Mouse (Mus musculus) MEL (cell line): ENCODE results near the gene Pax8. TPM values are rescaled to one million over a fixed set of nuclear protein-coding genes. Genes with fewer than 3 reads are reported as not detected.

Experiments used
- DNase-seq: peaks from one replicate; pipeline ENCODE4 v3.0.0; 2011; ENCODE audit warnings: low read depth, low spot score
- H3K27ac ChIP-seq: 2 replicates; pipeline ENCODE4 v1.5.1; 2012; ENCODE audit warnings: low read depth, mild to moderate bottlenecking, control low read depth, low read length, moderate library complexity; ENCODE audit not compliant: control insufficient read depth
- H3K27me3 ChIP-seq, 2 experiments: fragments of 150-350 bp in 1 of 2; sonication (generic) in 1 of 2; 2 replicates each; pipeline ENCODE4 v1.6.1; 2012; ENCODE audit warnings: low read length in 2 of 2, mild to moderate bottlenecking in 2 of 2, improper control_type of control experiment in 1 of 2, moderate library complexity in 1 of 2; ENCODE audit not compliant: insufficient read depth in 2 of 2, control insufficient read depth in 1 of 2
- H3K36me3 ChIP-seq, 2 experiments: 2 replicates each; pipeline ENCODE4 v1.6.1; 2012 to 2014; ENCODE audit warnings: low read length in 2 of 2, improper control_type of control experiment in 1 of 2, inconsistent platforms in 1 of 2, mild to moderate bottlenecking in 1 of 2; ENCODE audit not compliant: insufficient read depth in 2 of 2, control insufficient read depth in 1 of 2
- H3K4me1 ChIP-seq, 2 experiments: fragments of 150-350 bp in 1 of 2; sonication (generic) in 1 of 2; 2 replicates each; pipeline ENCODE4 v1.6.1; 2012; ENCODE audit warnings: low read length in 2 of 2, improper control_type of control experiment in 1 of 2, mild to moderate bottlenecking in 1 of 2; ENCODE audit not compliant: insufficient read depth in 2 of 2, control insufficient read depth in 1 of 2
- H3K4me3 ChIP-seq, 2 experiments: fragments of 150-350 bp in 1 of 2; sonication (generic) in 1 of 2; 2 replicates each; pipeline ENCODE4 v1.5.1; 2012; ENCODE audit warnings: low read depth in 2 of 2, low read length in 2 of 2, mild to moderate bottlenecking in 2 of 2, moderate library complexity in 2 of 2, control low read depth in 1 of 2, improper control_type of control experiment in 1 of 2; ENCODE audit not compliant: control insufficient read depth in 1 of 2, insufficient read depth in 1 of 2
- H3K79me2 ChIP-seq: 2 replicates; pipeline ENCODE4 v1.6.1; 2012; ENCODE audit warnings: mild to moderate bottlenecking, low read length, moderate library complexity; ENCODE audit not compliant: control insufficient read depth, poor library complexity, insufficient read depth
- H3K9ac ChIP-seq: 2 replicates; pipeline ENCODE4 v1.6.1; 2012; ENCODE audit warnings: low read depth, mild to moderate bottlenecking, control low read depth, low read length, moderate library complexity; ENCODE audit not compliant: control insufficient read depth, poor library complexity, severe bottlenecking
- H3K9me3 ChIP-seq: fragments of 150-350 bp; sonication (generic); replicated peaks from 2 replicates; pipeline ENCODE4 v1.6.1; 2012; ENCODE audit warnings: mild to moderate bottlenecking, low read length, improper control_type of control experiment, moderate library complexity; ENCODE audit not compliant: insufficient read depth
- BHLHE40 ChIP-seq: IDR thresholded peaks from 2 replicates; pipeline ENCODE4 v1.6.1; 2012; ENCODE audit warnings: low read depth, mild to moderate bottlenecking, inconsistent platforms, low read length, improper control_type of control experiment, borderline replicate concordance
- ETS1 ChIP-seq: IDR thresholded peaks from 2 replicates; pipeline ENCODE4 v1.6.1; 2012; ENCODE audit warnings: low read depth, mild to moderate bottlenecking, inconsistent platforms, low read length, improper control_type of control experiment, moderate library complexity
- KAT2A ChIP-seq: conservative IDR thresholded peaks from 2 replicates; pipeline ENCODE4 v1.6.1; 2012; ENCODE audit warnings: low read depth, low read length, improper control_type of control experiment, inconsistent platforms
- MXI1 ChIP-seq: IDR thresholded peaks from 2 replicates; pipeline ENCODE4 v1.6.1; 2011; ENCODE audit warnings: mild to moderate bottlenecking, low read depth, low read length, improper control_type of control experiment
- MYC ChIP-seq: IDR thresholded peaks from 2 replicates; pipeline ENCODE4 v1.6.1; 2011; ENCODE audit warnings: low read depth, mild to moderate bottlenecking, low read length, improper control_type of control experiment, moderate library complexity
- NELFE ChIP-seq: IDR thresholded peaks from 2 replicates; pipeline ENCODE4 v1.6.1; 2011; ENCODE audit warnings: low read depth, low read length, improper control_type of control experiment
- POLR2A ChIP-seq, 2 experiments: IDR thresholded peaks; 2 replicates each; pipeline ENCODE4 v1.6.1; 2011 to 2012; ENCODE audit warnings: low read length in 2 of 2, mild to moderate bottlenecking in 2 of 2, control low read depth in 1 of 2, improper control_type of control experiment in 1 of 2, low read depth in 1 of 2, moderate library complexity in 1 of 2; ENCODE audit not compliant: control insufficient read depth in 1 of 2, insufficient read depth in 1 of 2, poor library complexity in 1 of 2
- POLR2AphosphoS5 ChIP-seq: IDR thresholded peaks from 2 replicates; pipeline ENCODE4 v1.6.1; 2012; ENCODE audit warnings: low read depth, borderline replicate concordance, mild to moderate bottlenecking, inconsistent platforms, low read length, moderate library complexity, mixed read lengths
- RAD21 ChIP-seq: IDR thresholded peaks from 2 replicates; pipeline ENCODE4 v1.6.1; 2011; ENCODE audit warnings: mild to moderate bottlenecking, low read depth, low read length, improper control_type of control experiment
- SIN3A ChIP-seq: IDR thresholded peaks from 2 replicates; pipeline ENCODE4 v1.6.1; 2012; ENCODE audit warnings: low read length, improper control_type of control experiment, inconsistent platforms
- USF2 ChIP-seq, 2 experiments: IDR thresholded peaks; 2 replicates each; pipeline ENCODE4 v1.6.1; 2011 to 2012; ENCODE audit warnings: improper control_type of control experiment in 2 of 2, low read length in 2 of 2, borderline replicate concordance in 1 of 2, inconsistent platforms in 1 of 2, low read depth in 1 of 2, mild to moderate bottlenecking in 1 of 2; ENCODE audit not compliant: insufficient read depth in 1 of 2
- ZC3H11A ChIP-seq: IDR thresholded peaks from 2 replicates; pipeline ENCODE4 v1.6.1; 2012; ENCODE audit warnings: low read depth, mild to moderate bottlenecking, inconsistent platforms, low read length, improper control_type of control experiment
- polyA plus RNA-seq, 2 experiments: library from polyadenylated mRNA; stranded (reverse) in 1 of 2; unstranded in 1 of 2; fragments of >175 nt in 1 of 2; fragments of >200 nt in 1 of 2; gene quantifications; 2 replicates each; pipeline versions ENCODE4 v1.2.1 to v1.2.4; 2012; ENCODE audit warnings: low replicate concordance in 2 of 2, low read depth in 1 of 2; ENCODE audit not compliant: insufficient read length in 2 of 2, insufficient read depth in 1 of 2, missing spikeins in 1 of 2
- total RNA-seq: library from RNA; depleted of rRNA; stranded (reverse); fragments of 300-350 nt; gene quantifications from 2 replicates; pipeline ENCODE4 v1.2.3, GENCODE M21; 2012

The Pax8 gene
- total and polyA plus RNA-seq, 3 experiments, result not detected

DNA sequence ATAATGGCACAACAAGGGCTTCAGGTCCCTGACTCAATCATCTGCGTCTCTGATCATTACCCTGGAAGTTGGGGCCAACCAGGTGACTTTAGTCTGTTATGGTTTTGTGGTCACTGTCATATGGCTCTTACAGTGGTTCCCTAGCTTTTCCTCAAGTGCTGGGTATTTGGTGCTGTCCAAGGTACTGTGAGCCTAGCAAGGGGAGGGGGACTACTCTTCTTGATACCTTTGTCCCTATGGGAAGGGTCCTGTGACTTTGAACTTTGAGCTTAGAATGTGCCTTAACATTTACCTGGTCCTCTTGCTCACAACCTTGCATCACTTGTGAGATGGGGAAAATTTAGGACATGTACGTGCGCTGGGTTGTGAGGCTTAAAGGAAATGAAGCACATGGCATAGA, 13.3 kb upstream of the Pax8 start:
- no peak overlapping the region for H3K9ac ChIP-seq
- H3K27ac ChIP-seq, result no peak overlapping the region
- H3K27me3 ChIP-seq, result no peaks in the 10 kb centered on the region
- TF ChIP-seq SIN3A (no peak), NELFE (no peak), MYC (no peak), ZC3H11A (no peak), BHLHE40 (no peak), MXI1 (no peak), USF2 (IDR thresholded peaks at IDR 0.05; ENCODE audit: borderline replicate concordance in 1 of 2, insufficient read depth in 1 of 2, low read depth in 1 of 2, low read length in 2 of 2) (no peak), POLR2AphosphoS5 (no peak), ETS1 (no peak), KAT2A (no peak)
- no peaks in the 10 kb centered on the region for H3K4me1 ChIP-seq
- H3K4me3 ChIP-seq, result no peak overlapping the region
- H3K36me3 ChIP-seq, result no peaks in the 10 kb centered on the region
- no peak for DNase-seq
- H3K79me2 ChIP-seq, result no peaks in the 10 kb centered on the region
- H3K9me3 ChIP-seq, result no peaks in the 10 kb centered on the region

GRCm38 (mm10) chr2:24487056-24487825, 11.8 kb upstream of the Pax8 start:
- H3K36me3 ChIP-seq, result no peaks in the 10 kb centered on the region
- no peak overlapping the region for H3K9ac ChIP-seq
- H3K27me3 ChIP-seq, result no peaks in the 10 kb centered on the region
- no peak for DNase-seq
- H3K27ac ChIP-seq, result no peak overlapping the region
- no peak overlapping the region for H3K4me3 ChIP-seq
- H3K4me1 ChIP-seq, result no peaks in the 10 kb centered on the region
- no peak for TF ChIP-seq POLR2A (IDR thresholded peaks at IDR 0.05; ENCODE audit: control insufficient read depth in 1 of 2, insufficient read depth in 1 of 2, low read depth in 1 of 2, low read length in 2 of 2, poor library complexity in 1 of 2)
- TF ChIP-seq, all 39 proteins: peak for 0
- no peaks in the 10 kb centered on the region for H3K79me2 ChIP-seq
- H3K9me3 ChIP-seq, result no peaks in the 10 kb centered on the region

DNA sequence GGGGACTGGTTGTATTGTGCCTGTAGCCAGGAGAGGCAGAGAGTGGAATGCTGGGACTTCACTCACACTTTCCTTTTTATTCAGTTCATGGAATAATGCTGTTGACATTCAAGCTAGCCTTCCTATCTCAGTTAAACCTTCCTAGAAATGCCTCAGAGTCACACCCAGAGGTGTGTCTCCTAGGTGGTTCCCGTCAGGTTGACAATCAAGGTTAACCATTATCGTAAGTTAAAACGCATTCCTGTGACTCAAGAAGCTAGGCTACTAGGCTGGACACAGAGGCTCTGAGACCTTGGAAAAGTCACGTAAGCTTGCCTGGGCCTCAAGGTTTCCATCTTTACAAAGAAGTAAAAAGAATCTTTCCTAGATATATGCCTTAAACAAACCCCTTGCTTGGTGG, 10.0 kb upstream of the Pax8 start:
- no peak for TF ChIP-seq RAD21
- Histone ChIP-seq H3K27ac (no peak overlapping the region), H3K36me3 (no peaks in the 10 kb centered on the region), H3K79me2 (no peaks in the 10 kb centered on the region), H3K9ac (no peak overlapping the region), H3K4me3 (no peak overlapping the region), H3K4me1 (no peaks in the 10 kb centered on the region), H3K27me3 (no peaks in the 10 kb centered on the region), H3K9me3 (no peaks in the 10 kb centered on the region)
- no peak for DNase-seq
